Mouse (Mus musculus) 3T3-L1 (cell line): Measurements from ENCODE around the gene Gm17577.
"Not testable (repeated sequence)": the region's sequence is repeated elsewhere in the genome, so short reads cannot be mapped to it uniquely, and the experiment has no call there.

ENCODE experiments used
- DNase-seq: peaks from one replicate; pipeline ENCODE4 v3.0.0-alpha.2; 2015; ENCODE audit warnings: low read depth, low spot score

Gene Gm17577

GRCm38 (mm10) chrX:123246807-123247206, at the start of gene Gm17577:
Gene Gm17577, minus strand, starts transcription at chrX:123246907.
- not testable (repeated sequence) for DNase-seq

GRCm38 (mm10) chrX:123222381-123222780, 24.3 kb downstream of the Gm17577 start, which contains the start of gene Srsx:
Gene Srsx, minus strand, starts transcription at chrX:123222481.
- DNase-seq, result not testable (repeated sequence)
